Mouse (Mus musculus): ENCODE data around the gene Mtch1. TPM values are rescaled to one million over a fixed set of nuclear protein-coding genes. Genes with fewer than 3 reads are reported as not detected.

The Mtch1 gene
- polyA plus RNA-seq, 2 experiments, result 54.3 to 61.1 TPM

DNA sequence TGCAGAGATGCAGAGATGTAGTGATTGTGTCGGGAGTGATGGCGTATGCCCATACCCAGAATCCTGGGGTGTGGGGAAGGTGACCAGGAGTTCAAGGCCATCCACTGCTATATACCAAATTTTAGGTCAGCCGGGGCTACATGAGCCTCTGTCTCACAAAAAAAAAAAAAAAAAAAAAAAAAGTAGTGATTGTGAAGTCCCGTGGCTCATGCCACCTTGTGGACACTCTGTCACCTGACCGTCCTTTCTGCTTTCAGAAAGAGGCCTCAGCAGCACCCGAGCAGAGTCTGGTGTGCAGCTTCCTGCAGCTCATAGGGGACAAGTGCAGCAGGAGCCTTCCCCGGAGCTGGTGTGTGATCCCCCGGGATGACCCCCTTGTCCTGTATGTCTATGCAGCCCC is 30.3 kb upstream of the Mtch1 start:
- Histone ChIP-seq H3K36me3 (replicated peaks; ENCODE audit: control insufficient read depth, insufficient read depth, low read depth) (no peaks in the 10 kb centered on the region), H3K27ac (no peak overlapping the region), H3K4me2 (ENCODE audit: low read depth) (no peak overlapping the region), H3K4me1 (replicated peaks; ENCODE audit: control insufficient read depth in 2 of 2, insufficient read depth in 2 of 2, low read length in 1 of 2) (peaks cover 0 to 2% of the 10 kb centered on the region in 2 experiments; a peak in 1 of 4 replicates), H3K9me3 (ENCODE audit: control insufficient read depth, low read length) (no peaks in the 10 kb centered on the region), H3K27me3 (ENCODE audit: control insufficient read depth, insufficient read depth, low read length) (no peaks in the 10 kb centered on the region), H3K9ac (replicated peaks) (no peak overlapping the region), H3K4me3 (ENCODE audit: insufficient read depth in 1 of 2, low read depth in 2 of 2, low read length in 2 of 2) (no peak overlapping the region)
- DNase-seq (ENCODE audit: low read depth in 3 of 3, low spot score in 3 of 3) (no peak), ATAC-seq (ENCODE audit: insufficient read depth) (no peak)
- WGBS (ENCODE audit: insufficient replicate concordance), result 54% methylated on average over 8 of the region's 8 CpGs
- TF ChIP-seq CTCF (IDR thresholded peaks at IDR 0.05; ENCODE audit: low read depth) (peak; percentile 23; the same call in 1 of the 2 replicates), EP300 (IDR thresholded peaks at IDR 0.05; ENCODE audit: low read depth) (no peak)

DNA sequence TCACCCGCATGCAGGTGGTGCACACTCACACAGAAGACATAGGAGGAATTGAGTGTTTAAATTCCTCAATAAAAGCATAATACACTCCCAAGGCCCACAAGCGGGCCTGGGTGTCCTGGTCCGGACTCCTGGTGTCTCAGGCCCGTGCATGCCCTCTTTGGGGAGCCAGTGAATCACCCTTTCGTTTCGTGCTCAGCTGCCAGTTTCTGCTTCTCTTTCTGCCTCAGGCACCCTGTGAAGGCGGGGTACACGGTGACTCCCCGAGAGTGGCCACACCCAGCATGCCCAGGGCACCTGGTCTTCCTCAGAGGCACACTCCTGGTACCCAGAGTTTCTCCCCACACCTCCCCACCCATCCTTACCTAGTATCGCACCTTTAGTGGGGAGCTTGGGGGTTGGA is 28.1 kb upstream of the Mtch1 start:
- no peak overlapping the region for H3K27ac ChIP-seq
- ATAC-seq (ENCODE audit: insufficient read depth), result no peak
- H3K27me3 ChIP-seq (ENCODE audit: control insufficient read depth, insufficient read depth, low read length), result no peaks in the 10 kb centered on the region
- TF ChIP-seq EP300 (IDR thresholded peaks at IDR 0.05; ENCODE audit: low read depth), result no peak
- TF ChIP-seq CTCF (IDR thresholded peaks at IDR 0.05; ENCODE audit: low read depth), result no peak
- no peaks in the 10 kb centered on the region for H3K9me3 ChIP-seq (ENCODE audit: control insufficient read depth, low read length)
- H3K4me2 ChIP-seq (ENCODE audit: low read depth), result no peak overlapping the region
- H3K4me1 ChIP-seq (replicated peaks; ENCODE audit: control insufficient read depth in 2 of 2, insufficient read depth in 2 of 2, low read length in 1 of 2), result no peaks in the 10 kb centered on the region
- no peak overlapping the region for H3K4me3 ChIP-seq (ENCODE audit: insufficient read depth in 1 of 2, low read depth in 2 of 2, low read length in 2 of 2)
- DNase-seq (ENCODE audit: low read depth in 3 of 3, low spot score in 3 of 3), result no peak
- 69% methylated on average over 10 of the region's 10 CpGs for WGBS (ENCODE audit: insufficient replicate concordance)
- no peak overlapping the region for H3K9ac ChIP-seq (replicated peaks)
- no peaks in the 10 kb centered on the region for H3K36me3 ChIP-seq (replicated peaks; ENCODE audit: control insufficient read depth, insufficient read depth, low read depth)

- DNase-seq (ENCODE audit: low read depth in 3 of 3, low spot score in 3 of 3) (peak; percentile 74 to 79 (median 76)), ATAC-seq (ENCODE audit: insufficient read depth) (peak; percentile 45; the same call in 1 of the 2 replicates)
- Histone ChIP-seq H3K9me3 (ENCODE audit: control insufficient read depth, low read length) (no peaks in the 10 kb centered on the region), H3K27me3 (ENCODE audit: control insufficient read depth, insufficient read depth, low read length) (no peaks in the 10 kb centered on the region), H3K4me2 (ENCODE audit: low read depth) (no peak overlapping the region), H3K27ac (no peak overlapping the region), H3K9ac (replicated peaks) (no peak overlapping the region), H3K4me3 (ENCODE audit: insufficient read depth in 1 of 2, low read depth in 2 of 2, low read length in 2 of 2) (no peak overlapping the region), H3K4me1 (replicated peaks; ENCODE audit: control insufficient read depth in 2 of 2, insufficient read depth in 2 of 2, low read length in 1 of 2) (no peaks in the 10 kb centered on the region), H3K36me3 (replicated peaks; ENCODE audit: control insufficient read depth, insufficient read depth, low read depth) (no peaks in the 10 kb centered on the region)
- TF ChIP-seq EP300 (IDR thresholded peaks at IDR 0.05; ENCODE audit: low read depth) (no peak), CTCF (IDR thresholded peaks at IDR 0.05; ENCODE audit: low read depth) (peak; percentile 100)
- WGBS (ENCODE audit: insufficient replicate concordance), result 3% methylated on average over 5 of the region's 5 CpGs
Measured at GRCm38 (mm10) chr17:29370984-29371723, 23.4 kb upstream of the Mtch1 start.

DNA sequence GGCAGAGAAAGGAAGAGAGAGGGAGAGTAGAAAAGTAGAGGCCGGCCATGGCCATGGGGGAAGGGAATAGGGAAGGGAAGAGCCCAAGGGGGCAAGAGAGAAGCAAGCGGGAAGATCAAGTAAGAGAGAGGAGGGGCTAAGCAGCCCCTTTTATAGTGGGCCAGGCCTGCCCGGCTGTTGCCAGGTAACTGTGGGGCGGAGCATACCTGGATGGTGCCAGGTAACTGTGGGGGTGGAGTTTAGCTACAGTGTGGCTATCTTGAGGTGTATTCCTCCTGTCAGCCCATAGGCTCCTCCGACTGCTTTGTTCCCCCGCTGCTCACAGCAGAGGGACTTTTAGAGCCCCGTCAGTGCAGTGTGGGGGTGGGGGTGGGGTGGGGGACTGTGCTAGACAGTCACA is 21.0 kb upstream of the Mtch1 start:
- Histone ChIP-seq H3K27ac (no peak overlapping the region), H3K9ac (replicated peaks) (no peak overlapping the region), H3K27me3 (ENCODE audit: control insufficient read depth, insufficient read depth, low read length) (no peaks in the 10 kb centered on the region), H3K36me3 (replicated peaks; ENCODE audit: control insufficient read depth, insufficient read depth, low read depth) (no peaks in the 10 kb centered on the region), H3K4me3 (ENCODE audit: insufficient read depth in 1 of 2, low read depth in 2 of 2, low read length in 2 of 2) (no peak overlapping the region), H3K9me3 (ENCODE audit: control insufficient read depth, low read length) (no peaks in the 10 kb centered on the region), H3K4me1 (replicated peaks; ENCODE audit: control insufficient read depth in 2 of 2, insufficient read depth in 2 of 2, low read length in 1 of 2) (no peaks in the 10 kb centered on the region), H3K4me2 (ENCODE audit: low read depth) (no peak overlapping the region)
- WGBS (ENCODE audit: insufficient replicate concordance), result 53% methylated on average over 7 of the region's 7 CpGs
- no peak for DNase-seq (ENCODE audit: low read depth in 3 of 3, low spot score in 3 of 3)
- no peak for ATAC-seq (ENCODE audit: insufficient read depth)
- TF ChIP-seq CTCF (IDR thresholded peaks at IDR 0.05; ENCODE audit: low read depth) (no peak), EP300 (IDR thresholded peaks at IDR 0.05; ENCODE audit: low read depth) (no peak)

- no peak overlapping the region for H3K4me3 ChIP-seq (ENCODE audit: insufficient read depth in 1 of 2, low read depth in 2 of 2, low read length in 2 of 2)
- no peak overlapping the region for H3K4me2 ChIP-seq (ENCODE audit: low read depth)
- H3K36me3 ChIP-seq (replicated peaks; ENCODE audit: control insufficient read depth, insufficient read depth, low read depth), result no peaks in the 10 kb centered on the region
- no peak for TF ChIP-seq CTCF (IDR thresholded peaks at IDR 0.05; ENCODE audit: low read depth)
- no peak for TF ChIP-seq EP300 (IDR thresholded peaks at IDR 0.05; ENCODE audit: low read depth)
- ATAC-seq (ENCODE audit: insufficient read depth) (no peak), DNase-seq (ENCODE audit: low read depth in 3 of 3, low spot score in 3 of 3) (no peak)
- WGBS (ENCODE audit: insufficient replicate concordance), result 65% methylated on average over 13 of the region's 13 CpGs
- no peaks in the 10 kb centered on the region for H3K9me3 ChIP-seq (ENCODE audit: control insufficient read depth, low read length)
- H3K9ac ChIP-seq (replicated peaks), result no peak overlapping the region
- no peak overlapping the region for H3K27ac ChIP-seq
- H3K27me3 ChIP-seq (ENCODE audit: control insufficient read depth, insufficient read depth, low read length), result no peaks in the 10 kb centered on the region
- no peaks in the 10 kb centered on the region for H3K4me1 ChIP-seq (replicated peaks; ENCODE audit: control insufficient read depth in 2 of 2, insufficient read depth in 2 of 2, low read length in 1 of 2)
Measured at GRCm38 (mm10) chr17:29365105-29365621, 17.4 kb upstream of the Mtch1 start.

All from liver, embryonic 14.5 days (tissue).